Mouse (Mus musculus) C3H10T1/2 (cell line): Measurements from ENCODE around the gene Uevld. TPM values are rescaled to one million over a fixed set of nuclear protein-coding genes. Genes with fewer than 3 reads are reported as not detected.

Experiments used
- polyA plus RNA-seq, 2 experiments: library from polyadenylated mRNA; unstranded; fragments of >200 nt; fragmentation: generic; extraction: Trizol; gene quantifications; one replicate each; pipeline ENCODE4 v1.2.1; 2012; ENCODE audit warnings: missing spikeins in 2 of 2

The Uevld gene
- 1 to 10 TPM in 1 of 2 experiments, under 1 TPM in 1; 0.44 to 7.0 TPM for polyA plus RNA-seq

GRCm38 (mm10) chr7:46957831-46958691, at the start of gene Uevld:
Gene Uevld, minus strand, starts transcription at chr7:46958527.

GRCm38 (mm10) chr7:46983280-46983679, 25.0 kb upstream of the Uevld start, which contains the start of gene Gm9999:
Gene Gm9999, plus strand, starts transcription at chr7:46983580.

GRCm38 (mm10) chr7:46919551-46920176, 38.7 kb downstream of the Uevld start, which contains the start of gene Tsg101:
Gene Tsg101, minus strand, starts transcription at chr7:46919969.

Other genes starting within 250 kb of the Uevld start
- 10 to 100 TPM; 12.0 to 19.1 TPM for gene Saal1, start 247.8 kb downstream of the Uevld start, polyA plus RNA-seq
- gene Saa3, start 242.8 kb downstream of the Uevld start, polyA plus RNA-seq: not detected
- gene Saa4, start 225.9 kb downstream of the Uevld start, polyA plus RNA-seq: not detected
- gene Saa1, start 215.5 kb downstream of the Uevld start, polyA plus RNA-seq: not detected
- not detected for gene Saa2, start 206.7 kb downstream of the Uevld start, polyA plus RNA-seq
- gene Hps5, start 162.5 kb downstream of the Uevld start, polyA plus RNA-seq: 10 to 100 TPM in 1 of 2 experiments, 1 to 10 TPM in 1; 1.3 to 10.8 TPM
- 10 to 100 TPM in 1 of 2 experiments, 1 to 10 TPM in 1; 1.3 to 12.2 TPM for gene Gtf2h1, start 162.4 kb downstream of the Uevld start, polyA plus RNA-seq
- gene Ldha, start 117.1 kb downstream of the Uevld start, polyA plus RNA-seq: 1,000 to 10,000 TPM in 1 of 2 experiments, 100 to 1,000 TPM in 1; 578 to 1,659 TPM
- not detected for gene Ldhc, start 97.3 kb downstream of the Uevld start, polyA plus RNA-seq
- 10 to 100 TPM; 16.1 to 42.5 TPM for gene Tsg101, start 38.6 kb downstream of the Uevld start, polyA plus RNA-seq
- not detected for gene Gm9999, start 25.1 kb upstream of the Uevld start, polyA plus RNA-seq
- gene Spty2d1, start 49.9 kb upstream of the Uevld start, polyA plus RNA-seq: 1 to 10 TPM in 1 of 2 experiments, under 1 TPM in 1; 0.33 to 4.3 TPM
- 10 to 100 TPM in 1 of 2 experiments, 1 to 10 TPM in 1; 8.1 to 13.9 TPM for gene Tmem86a, start 92.1 kb upstream of the Uevld start, polyA plus RNA-seq
- under 1 TPM; 0.08 to 0.21 TPM for gene Ptpn5, start 175.2 kb upstream of the Uevld start, polyA plus RNA-seq
- not detected for gene Mrgpra6, start 246.4 kb upstream of the Uevld start, polyA plus RNA-seq